Comparison of ENCODE assay signal across 9 mouse cellular contexts in the genomic region with DNA sequence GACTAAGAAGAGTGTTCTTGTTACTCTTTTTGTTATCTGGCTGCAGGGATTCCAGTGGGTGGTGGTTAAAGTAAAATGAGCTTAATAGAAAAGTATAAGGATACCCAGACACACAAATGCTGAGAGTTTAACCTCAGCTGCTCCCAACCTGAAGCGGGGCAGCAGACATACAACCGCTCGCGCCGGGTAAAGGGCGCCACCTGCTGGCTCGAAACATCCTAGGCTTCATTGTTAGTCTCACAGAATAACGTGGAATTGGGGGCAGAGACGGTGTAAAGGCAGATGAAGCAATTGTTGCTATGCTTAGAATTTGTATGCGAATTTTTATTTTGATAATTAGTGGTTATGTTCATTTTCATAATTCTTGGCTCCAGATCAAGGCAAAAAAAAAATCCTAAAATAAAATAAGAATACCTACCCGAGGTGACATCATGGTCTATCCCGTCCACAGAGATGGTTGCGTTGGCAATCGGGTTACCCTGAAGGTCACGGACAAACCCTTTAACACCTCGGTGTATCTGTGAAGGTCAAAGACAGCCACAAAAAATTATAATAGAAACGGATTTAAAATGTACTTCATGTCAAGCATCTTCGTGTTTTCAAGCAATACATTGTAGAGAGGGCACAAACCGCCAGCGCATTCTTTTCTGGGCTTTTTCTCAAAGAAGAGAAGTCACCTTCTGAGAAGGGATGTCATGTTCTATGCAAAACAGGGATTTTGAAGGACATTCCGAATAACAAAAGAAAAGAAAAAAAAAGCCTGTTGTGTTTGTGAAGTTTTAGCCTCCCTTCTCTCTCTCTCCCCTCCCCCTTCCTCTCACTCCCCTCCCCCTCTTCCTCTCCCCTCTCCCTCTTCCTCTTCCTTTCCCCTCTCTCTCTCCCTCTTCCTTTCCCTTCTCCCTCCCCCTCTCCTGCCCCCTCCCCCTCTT.
A peak's percentile ranks its signal among the peaks of the same experiment; 100 is the strongest.
DNase-seq lines count a peak whose midpoint lies in the region; ATAC-seq and TF ChIP-seq lines count a peak whose summit lies in the region.
"Had no signal": no experiment of that assay in that cellular context is flagged by ENCODE, and none has a peak within 500 bp of the region (broad histone marks: within the 10 kb centered on the region; RNA-seq: fewer than 3 reads in every experiment).

No protein-coding gene starts in this region.

- ATAC-seq in midbrain, embryonic 16.5 days = peak; percentile 83

- no peaks in the 10 kb centered on the region for H3K36me3 ChIP-seq in spleen, adult 2 months (ENCODE audit: control insufficient read depth, insufficient read depth, low read length)
- H3K36me3 ChIP-seq in midbrain, embryonic 16.5 days (ENCODE audit: control insufficient read depth, insufficient read depth, low read length) = peaks cover 17% of the 10 kb centered on the region
- H3K36me3 ChIP-seq in testis, adult 2 months (ENCODE audit: control insufficient read depth, insufficient read depth, low read length) = no peaks in the 10 kb centered on the region

- H3K27ac ChIP-seq in spleen, adult 2 months (ENCODE audit: insufficient read depth, low read length) = no peak overlapping the region
- H3K27ac ChIP-seq in midbrain, embryonic 16.5 days (ENCODE audit: low read length) = no peak overlapping the region
- H3K27ac ChIP-seq in testis, adult 2 months (ENCODE audit: control insufficient read depth, insufficient read depth, low read depth, low read length) = no peak overlapping the region

- H3K27me3 ChIP-seq in spleen, adult 2 months (ENCODE audit: control insufficient read depth, insufficient read depth, low read length) = no peaks in the 10 kb centered on the region
- no peaks in the 10 kb centered on the region for H3K27me3 ChIP-seq in midbrain, embryonic 16.5 days (ENCODE audit: control insufficient read depth, insufficient read depth, low read depth, low read length)
- no peaks in the 10 kb centered on the region for H3K27me3 ChIP-seq in testis, adult 2 months (ENCODE audit: control insufficient read depth, insufficient read depth, low read length)

- 33% methylated on average over 21 of the region's 21 CpGs for WGBS in spleen, adult 2 months
- 41% methylated on average over 21 of the region's 21 CpGs for WGBS in midbrain, embryonic 16.5 days

- H3K9ac ChIP-seq in midbrain, embryonic 16.5 days (ENCODE audit: low read depth, low read length) = no peak overlapping the region

- intact Hi-C loops in left cerebral cortex, postnatal 4 days (cut with DNase I) = no loop called here

- H3K9me3 ChIP-seq in midbrain, embryonic 16.5 days (replicated peaks; ENCODE audit: control insufficient read depth, low read length, poor library complexity, severe bottlenecking) = no peaks in the 10 kb centered on the region

- TF ChIP-seq CTCF in spleen, adult 2 months (IDR thresholded peaks at IDR 0.05; ENCODE audit: extremely low read depth, insufficient read depth, insufficient read length, insufficient replicate concordance) = peak; percentile 43; the same call in 1 of the 2 replicates
- peak; percentile 89 for TF ChIP-seq CTCF in testis, adult 2 months (IDR thresholded peaks at IDR 0.05; ENCODE audit: control insufficient read depth, insufficient read depth, insufficient replicate concordance, low read depth, low read length)

- TF ChIP-seq POLR2A in spleen, adult 2 months (IDR thresholded peaks at IDR 0.05; ENCODE audit: low read depth, low read length) = no peak
- no peak for TF ChIP-seq POLR2A in testis, adult 2 months (IDR thresholded peaks at IDR 0.05; ENCODE audit: control insufficient read depth, low read depth, low read length)

- no peak overlapping the region for H3K4me2 ChIP-seq in midbrain, embryonic 16.5 days (ENCODE audit: low read length)

- no peak overlapping the region for H3K4me3 ChIP-seq in spleen, adult 2 months (ENCODE audit: extremely low read depth, insufficient read depth, insufficient read length)
- no peak overlapping the region for H3K4me3 ChIP-seq in midbrain, embryonic 16.5 days (ENCODE audit: low read depth, low read length)
- H3K4me3 ChIP-seq in testis, adult 2 months (ENCODE audit: control insufficient read depth, low read depth, low read length) = no peak overlapping the region
- H3K4me3 ChIP-seq: myocyte had no signal

- DNase-seq in spleen, adult 2 months (ENCODE audit: low read depth in 1 of 2, low spot score in 2 of 2) = peak in 1 of 2 experiments; percentile 14
- DNase-seq in spleen, adult 12 weeks (ENCODE audit: low spot score) = no peak
- peak; percentile 88 to 91 for DNase-seq in cerebellum, postnatal 10 days
- peak; percentile 67 for DNase-seq in gastrocnemius, adult 18-20 months (ENCODE audit: low spot score)
- peak; percentile 75 for DNase-seq in kidney, adult 18-20 months
- DNase-seq in left cerebral cortex, postnatal 4 days = peak; percentile 80

- H3K4me1 ChIP-seq in spleen, adult 2 months (ENCODE audit: control insufficient read depth, insufficient read depth, insufficient read length) = no peaks in the 10 kb centered on the region
- no peaks in the 10 kb centered on the region for H3K4me1 ChIP-seq in midbrain, embryonic 16.5 days (ENCODE audit: control insufficient read depth, insufficient read depth, low read length)
- H3K4me1 ChIP-seq in testis, adult 2 months (ENCODE audit: control insufficient read depth, insufficient read depth, low read length) = no peaks in the 10 kb centered on the region
